In the genomic region with DNA sequence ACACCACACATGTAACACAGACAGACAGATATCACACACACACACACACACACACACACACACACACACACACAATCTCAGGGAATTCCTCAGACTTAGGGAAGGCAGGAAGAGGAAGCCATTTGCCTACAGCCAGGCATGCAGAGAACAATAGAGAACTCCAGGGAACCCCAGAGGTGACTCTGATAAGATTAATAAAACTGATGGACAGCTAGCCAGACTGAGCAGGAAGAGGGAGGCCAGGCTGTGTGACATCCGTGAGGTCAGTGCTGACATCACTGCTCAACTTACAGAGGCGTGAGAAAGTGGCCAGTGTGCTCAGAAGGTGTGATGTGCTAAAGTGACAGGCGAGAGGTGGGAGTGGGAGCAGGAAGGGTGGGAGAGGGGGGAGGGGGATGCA, we compare ENCODE assay signal across 14 mouse cellular contexts.
DNase-seq lines count a peak whose midpoint lies in the region; ATAC-seq lines count a peak whose summit lies in the region.
"Had no signal": no experiment of that assay in that cellular context is flagged by ENCODE, and none has a peak within 500 bp of the region (broad histone marks: within the 10 kb centered on the region; RNA-seq: fewer than 3 reads in every experiment).

No protein-coding gene starts in this region.

- H3K36me3 ChIP-seq in liver, embryonic 15.5 days (replicated peaks): no peaks in the 10 kb centered on the region
- H3K36me3 ChIP-seq: hindbrain, embryonic 15.5 days; midbrain, embryonic 10.5 days; neural tube, embryonic 15.5 days had no signal

- H3K9me3 ChIP-seq in liver, embryonic 15.5 days (replicated peaks): no peaks in the 10 kb centered on the region
- H3K9me3 ChIP-seq: hindbrain, embryonic 15.5 days; midbrain, embryonic 10.5 days; neural tube, embryonic 15.5 days had no signal

- H3K4me2 ChIP-seq in liver, embryonic 15.5 days: no peak overlapping the region
- H3K4me2 ChIP-seq: hindbrain, embryonic 15.5 days; neural tube, embryonic 15.5 days had no signal

- no peak overlapping the region for H3K4me3 ChIP-seq in liver, embryonic 15.5 days (replicated peaks)
- H3K4me3 ChIP-seq: hindbrain, embryonic 15.5 days; left cerebral cortex, adult 2 months; midbrain, embryonic 10.5 days; neural tube, embryonic 15.5 days had no signal

- no peaks in the 10 kb centered on the region for H3K4me1 ChIP-seq in liver, embryonic 15.5 days (replicated peaks)
- H3K4me1 ChIP-seq: hindbrain, embryonic 15.5 days; neural tube, embryonic 15.5 days had no signal

- intact Hi-C loops in left cerebral cortex, postnatal 14 days (cut with DNase I): no loop called here

- DNase-seq in adrenal gland, adult 2 months: peak; percentile 36
- no peak for DNase-seq in adrenal gland, adult 8-10 months
- DNase-seq in retina, postnatal 1 day: peak; percentile 29
- DNase-seq in retina, embryonic 14.5 days (ENCODE audit: low spot score): no peak
- DNase-seq in right cerebral cortex, postnatal 14 days: no peak
- DNase-seq in gastrocnemius, postnatal 4 days (ENCODE audit: low spot score in 2 of 2): no peak
- no peak for DNase-seq in left cerebral cortex, postnatal 14 days (ENCODE audit: low spot score in 2 of 2)
- DNase-seq: spleen, adult 18-20 months had no signal

- WGBS in liver, embryonic 15.5 days (ENCODE audit: insufficient replicate concordance): 23% methylated on average over 3 of the region's 3 CpGs

- peaks cover 13% of the 10 kb centered on the region; the same call in 1 of the 2 replicates for H3K27me3 ChIP-seq in liver, embryonic 15.5 days
- H3K27me3 ChIP-seq: hindbrain, embryonic 15.5 days had no signal

- no peak overlapping the region for H3K27ac ChIP-seq in liver, embryonic 15.5 days (replicated peaks)
- H3K27ac ChIP-seq: hindbrain, embryonic 15.5 days; left cerebral cortex, adult 2 months; midbrain, embryonic 10.5 days; neural tube, embryonic 15.5 days had no signal

- peak; percentile 15; the same call in 1 of the 2 replicates for ATAC-seq in liver, embryonic 15.5 days (ENCODE audit: insufficient read depth)
- ATAC-seq: forebrain, embryonic 16.5 days had no signal

- H3K9ac ChIP-seq in liver, embryonic 15.5 days: no peak overlapping the region
- H3K9ac ChIP-seq: hindbrain, embryonic 15.5 days; neural tube, embryonic 15.5 days had no signal

Comparison
In these comparisons a context has a peak if more than half of its experiments do, and no peak if none do; other contexts are left out.
1. DNase-seq: peak in adrenal gland, adult 2 months (single experiment) and retina, postnatal 1 day (single experiment); none in adrenal gland, adult 8-10 months (single experiment), retina, embryonic 14.5 days (single experiment), right cerebral cortex, postnatal 14 days (single experiment), gastrocnemius, postnatal 4 days (0 of 2) and left cerebral cortex, postnatal 14 days (0 of 2).